Mouse (Mus musculus) common myeloid progenitor, adult 5-6 weeks (primary cell): ENCODE data around the gene Tmem203. TPM values are rescaled to one million over a fixed set of nuclear protein-coding genes. Genes with fewer than 3 reads are reported as not detected.

Source experiments
- ATAC-seq: replicated peaks from 2 replicates; pipeline ENCODE4 v1.8.0; 2016; ENCODE audit warnings: low read depth, mild to moderate bottlenecking, moderate TSS enrichment, inconsistent platforms; ENCODE audit not compliant: poor library complexity, severe bottlenecking
- total RNA-seq: library from RNA; stranded (forward); fragments of 200-1000, 187-1606 nt; gene quantifications from 2 replicates; pipeline ENCODE4 v1.2.3, GENCODE M21; 2017

Gene Tmem203
- total RNA-seq = 11.3 and 13.0 TPM in 2 replicates

- ATAC-seq = peak; percentile 83
Observed at GRCm38 (mm10) chr2:25255284-25255779, at the start of gene Tmem203. Tmem203 (plus strand) TSS chr2:25255439.

- no peak for ATAC-seq
Observed at GRCm38 (mm10) chr2:25207593-25207992, 47.6 kb upstream of the Tmem203 start.

GRCm38 (mm10) chr2:25210686-25211085 is 44.6 kb upstream of the Tmem203 start:
- ATAC-seq = no peak

- ATAC-seq = peak; percentile 96
Observed at GRCm38 (mm10) chr2:25211121-25211670, 44.0 kb upstream of the Tmem203 start, which contains the start of gene Nelfb. Nelfb (minus strand) TSS chr2:25211489.

GRCm38 (mm10) chr2:25213266-25213865 is 41.9 kb upstream of the Tmem203 start:
- ATAC-seq = no peak

GRCm38 (mm10) chr2:25214444-25214843 is 40.8 kb upstream of the Tmem203 start, which contains the start of gene Stpg3:
Stpg3 (minus strand) TSS chr2:25214637.
- ATAC-seq = no peak

GRCm38 (mm10) chr2:25217666-25218065 is 37.6 kb upstream of the Tmem203 start:
- no peak for ATAC-seq

- ATAC-seq = no peak
Observed at GRCm38 (mm10) chr2:25218445-25218844, 36.8 kb upstream of the Tmem203 start, which contains the start of gene Fam166a. Fam166a (plus strand) TSS chr2:25218745.

- ATAC-seq = no peak
Observed at GRCm38 (mm10) chr2:25221331-25221772, 33.9 kb upstream of the Tmem203 start.

GRCm38 (mm10) chr2:25223681-25224491 is 31.4 kb upstream of the Tmem203 start:
- ATAC-seq = peak; percentile 30

- ATAC-seq = no peak
Observed at GRCm38 (mm10) chr2:25224492-25224765, 30.8 kb upstream of the Tmem203 start, which contains the start of gene Tubb4b. Tubb4b (minus strand) TSS chr2:25224702.

GRCm38 (mm10) chr2:25224766-25225752 is 30.2 kb upstream of the Tmem203 start:
- ATAC-seq = peak; percentile 70

GRCm38 (mm10) chr2:25225811-25226379 is 29.3 kb upstream of the Tmem203 start:
- ATAC-seq = no peak

- ATAC-seq = no peak
Observed at GRCm38 (mm10) chr2:25226864-25227263, 28.4 kb upstream of the Tmem203 start.

GRCm38 (mm10) chr2:25227406-25227805 is 27.8 kb upstream of the Tmem203 start:
- ATAC-seq = no peak

- peak; percentile 49 for ATAC-seq
Observed at GRCm38 (mm10) chr2:25228431-25228889, 26.8 kb upstream of the Tmem203 start.

GRCm38 (mm10) chr2:25228995-25229530 is 26.2 kb upstream of the Tmem203 start:
- no peak for ATAC-seq

GRCm38 (mm10) chr2:25229582-25229981 is 25.7 kb upstream of the Tmem203 start:
- no peak for ATAC-seq

- no peak for ATAC-seq
Observed at GRCm38 (mm10) chr2:25230581-25230980, 24.7 kb upstream of the Tmem203 start.
